Mouse (Mus musculus) thymus, postnatal 36 days (tissue): ENCODE measurements around the gene Zfp9.

Experiments
- DNase-seq, 2 experiments: peaks; one replicate each; pipeline ENCODE4 v3.0.0; 2022; ENCODE audit warnings: mixed read lengths in 2 of 2

Gene Zfp9

DNA sequence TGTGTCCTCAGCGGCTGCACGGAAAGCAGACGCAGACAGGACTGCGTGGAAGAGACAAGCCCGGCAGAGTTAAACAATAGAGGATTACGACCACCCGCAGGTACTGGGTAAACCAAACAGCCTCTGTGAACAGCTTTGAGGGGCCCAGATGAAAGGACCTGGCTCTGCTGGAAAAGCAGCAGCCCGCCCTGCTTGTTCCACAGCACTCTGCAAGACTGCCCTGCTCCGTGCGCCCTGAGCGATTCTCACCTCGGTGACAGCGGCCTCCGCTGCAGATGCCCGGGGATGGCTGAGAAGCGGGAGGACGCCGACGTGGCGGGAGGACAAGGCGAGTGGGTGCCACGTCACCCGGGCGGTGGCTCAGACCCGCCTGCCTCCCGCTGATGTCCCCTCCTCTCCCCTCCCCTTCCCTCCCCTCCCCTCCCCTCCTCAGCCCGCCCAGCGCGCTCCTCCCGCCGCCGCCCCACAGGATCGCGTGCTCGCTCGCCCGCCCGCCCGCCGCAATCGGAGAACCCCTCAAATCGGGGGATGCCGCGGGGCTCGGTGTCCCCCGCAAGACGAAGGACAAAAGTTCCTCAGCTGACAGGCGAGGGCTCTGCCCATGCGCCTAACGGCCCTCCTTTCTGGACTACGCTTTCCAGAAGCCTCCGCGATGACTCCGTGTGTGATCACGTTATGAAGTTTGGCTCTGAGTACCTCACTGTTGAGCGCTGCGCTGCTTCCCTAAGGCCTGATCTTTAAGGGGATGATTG, at the start of gene Zfp9:
TSS of gene Zfp9 (minus strand) at position 364 of the 752 bp plus-strand sequence.
- DNase-seq, result peak; percentile 22 to 31

DNA sequence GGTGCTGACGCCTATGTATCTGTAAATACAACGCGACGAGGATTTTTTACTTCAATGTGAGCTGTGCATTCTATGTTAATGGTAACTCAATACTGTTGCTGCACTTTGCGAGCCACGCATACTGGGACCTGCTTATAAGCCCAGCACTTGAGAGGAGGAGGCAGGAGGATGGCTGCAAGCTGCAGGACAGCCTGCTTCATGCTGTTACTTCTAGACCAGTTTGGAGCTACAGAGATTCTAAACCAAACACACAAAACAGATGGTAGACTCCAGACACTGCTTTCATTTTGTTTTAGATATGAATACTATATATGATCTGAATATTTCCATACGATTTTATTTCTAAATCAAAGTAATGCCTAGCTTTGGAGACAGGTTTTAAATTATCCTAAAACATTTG, 41.5 kb upstream of the Zfp9 start:
- no peak for DNase-seq

DNA sequence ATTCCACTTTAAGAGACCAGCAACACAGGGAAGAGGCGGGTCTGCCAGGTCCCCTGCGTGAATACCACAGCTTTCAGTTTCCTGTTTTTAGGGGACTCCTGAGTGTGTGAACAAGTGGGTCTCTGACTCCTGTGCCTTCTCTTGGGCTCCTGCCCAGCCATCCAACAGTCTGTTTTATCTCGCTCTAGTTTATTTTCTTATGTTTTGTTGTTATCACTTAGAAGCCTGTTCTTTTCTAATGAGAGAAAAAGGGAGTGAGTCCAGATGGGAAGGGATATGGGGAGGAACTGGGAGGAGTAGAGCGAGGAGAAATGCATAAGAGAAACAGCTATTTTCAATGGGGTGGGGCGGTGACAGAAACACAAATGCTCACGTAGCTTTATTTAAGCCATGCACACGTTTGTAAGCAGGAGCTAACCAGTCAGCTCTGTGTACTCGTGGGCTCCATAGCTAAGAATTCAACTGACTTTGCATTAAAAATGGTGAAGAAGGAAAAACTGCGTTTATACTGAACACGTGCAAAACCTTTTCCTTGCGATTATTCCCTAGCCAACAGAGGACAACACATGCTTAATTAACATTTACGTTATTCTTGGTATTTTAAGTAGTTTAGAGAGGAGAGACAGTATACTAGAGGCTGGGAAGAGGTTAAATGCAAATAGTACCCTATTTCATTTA, 34.4 kb upstream of the Zfp9 start:
- no peak for DNase-seq

DNA sequence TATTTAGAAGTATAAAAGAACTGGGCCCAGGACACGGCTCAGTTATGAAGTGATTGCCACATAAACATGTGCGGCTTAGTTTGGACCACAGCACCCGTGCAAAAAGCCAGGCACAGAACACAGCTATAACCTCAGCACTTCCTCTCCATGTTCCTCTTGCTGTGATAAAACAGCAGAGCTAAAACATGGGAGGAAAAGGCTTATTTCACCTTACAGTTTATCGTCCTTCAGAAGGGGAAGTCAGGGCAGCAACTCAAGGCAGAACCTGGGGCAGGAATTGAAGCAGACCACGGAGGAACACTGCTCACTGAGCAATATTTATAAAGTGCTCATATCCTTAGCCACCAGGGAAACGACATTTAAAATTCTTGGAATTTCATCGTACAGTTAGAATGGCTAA, 19.9 kb upstream of the Zfp9 start:
- no peak for DNase-seq

DNA sequence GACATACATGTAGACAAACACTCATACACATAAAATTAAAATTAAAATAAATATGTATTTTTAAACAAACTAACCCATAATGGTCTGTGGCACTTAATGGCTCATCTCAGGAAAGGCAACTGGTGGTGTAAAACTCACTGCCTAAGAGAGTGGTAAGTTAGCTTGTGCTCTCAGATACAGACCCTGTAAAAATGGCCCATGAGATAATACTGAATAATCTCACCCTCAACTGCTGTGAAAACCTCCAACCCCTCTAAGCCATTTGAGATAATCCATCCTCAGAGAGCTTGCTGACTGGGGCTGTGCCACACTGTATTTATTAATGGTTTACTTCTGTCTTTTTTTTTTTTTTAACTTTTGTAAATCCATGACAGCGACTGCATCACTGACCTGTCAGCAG, 3.0 kb upstream of the Zfp9 start:
- no peak for DNase-seq

DNA sequence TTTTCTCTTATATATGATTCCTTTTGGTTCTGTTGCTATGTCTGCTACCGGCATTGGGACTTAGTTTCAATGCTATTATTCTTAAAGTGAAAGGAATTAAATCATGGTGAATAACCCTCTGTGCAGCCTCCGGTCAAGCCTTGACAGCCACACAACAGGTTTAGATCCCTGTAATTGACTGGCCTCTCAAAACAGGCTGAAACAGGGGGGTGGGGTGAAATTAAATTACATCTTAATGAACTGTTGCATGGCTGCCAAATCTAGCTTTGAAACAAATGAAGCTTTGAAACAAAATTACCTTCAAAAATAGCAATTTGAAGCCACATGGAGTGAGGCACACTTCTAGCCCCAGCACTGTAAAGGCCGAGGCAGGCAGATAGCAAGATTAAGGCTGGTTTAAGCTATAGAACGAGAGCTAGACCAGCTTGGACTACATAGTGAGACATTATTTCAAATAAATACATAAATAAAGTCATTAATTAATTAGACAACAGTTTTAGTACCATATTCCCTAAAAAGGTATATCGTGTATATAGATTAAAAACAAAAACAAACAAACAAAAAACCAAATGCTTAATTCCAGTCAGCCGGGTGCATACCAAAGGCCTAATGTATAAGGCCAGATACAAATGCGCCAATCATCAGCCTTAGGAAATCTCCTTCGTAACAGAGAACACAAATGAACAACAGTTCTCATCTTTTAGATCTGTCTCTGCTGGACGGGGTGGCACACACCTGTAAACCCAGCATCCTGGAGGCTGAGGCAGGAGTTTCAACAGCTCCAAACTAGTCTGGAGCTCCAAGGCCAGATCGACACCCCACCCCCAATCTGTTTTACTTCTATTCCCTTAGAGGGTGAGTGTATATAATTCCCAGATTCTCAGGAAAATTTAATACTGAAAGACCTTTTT, 990 bp downstream of the Zfp9 start:
- no peak for DNase-seq

DNA sequence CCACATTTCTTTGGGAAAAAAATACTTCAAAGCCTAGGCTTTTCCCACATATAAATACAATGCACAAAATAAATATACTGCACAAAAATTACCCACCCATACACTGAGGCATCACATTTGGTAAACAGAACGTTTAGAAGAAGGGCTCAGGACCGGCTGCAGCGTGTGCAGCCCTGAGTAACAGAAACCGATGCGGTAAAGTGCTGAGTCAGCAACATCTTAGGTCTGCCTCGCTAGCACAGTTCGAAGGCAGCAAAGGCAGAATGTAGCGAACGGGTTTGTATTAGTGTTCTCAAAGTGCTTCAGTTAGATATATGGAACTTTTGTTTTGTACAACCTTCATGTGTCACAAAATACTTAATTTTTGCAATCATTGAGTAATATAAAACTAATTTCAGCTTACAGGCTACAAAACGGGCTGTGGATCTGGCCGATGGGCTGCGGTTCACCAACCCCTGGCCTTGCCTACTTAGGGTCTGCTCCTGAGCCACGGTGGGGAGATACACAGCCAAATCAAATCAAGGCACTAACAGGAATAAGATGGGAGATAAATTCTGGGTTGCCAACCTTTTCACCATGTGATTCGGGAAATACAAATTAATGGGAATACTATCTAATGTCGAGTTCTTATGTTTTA, 16.9 kb downstream of the Zfp9 start:
- DNase-seq, result no peak

DNA sequence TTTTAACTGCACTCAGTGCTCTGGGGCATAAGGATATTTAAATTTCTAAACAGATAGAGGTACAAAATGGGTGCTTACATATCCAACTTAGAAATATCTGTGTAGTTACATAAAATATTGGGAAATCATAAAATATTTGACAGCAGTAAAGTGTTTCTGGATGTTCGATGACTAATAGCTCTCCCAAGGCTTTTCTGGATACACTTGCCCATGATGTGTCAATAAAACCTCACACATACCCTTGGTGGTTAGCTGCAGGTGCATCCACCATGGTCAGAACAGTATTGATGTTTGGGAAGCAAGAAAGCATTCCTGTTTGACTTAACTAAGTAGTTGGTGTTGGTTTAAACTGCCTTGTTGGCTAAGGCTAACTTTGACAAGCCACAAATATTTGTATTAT, 21.4 kb downstream of the Zfp9 start:
- no peak for DNase-seq

DNA sequence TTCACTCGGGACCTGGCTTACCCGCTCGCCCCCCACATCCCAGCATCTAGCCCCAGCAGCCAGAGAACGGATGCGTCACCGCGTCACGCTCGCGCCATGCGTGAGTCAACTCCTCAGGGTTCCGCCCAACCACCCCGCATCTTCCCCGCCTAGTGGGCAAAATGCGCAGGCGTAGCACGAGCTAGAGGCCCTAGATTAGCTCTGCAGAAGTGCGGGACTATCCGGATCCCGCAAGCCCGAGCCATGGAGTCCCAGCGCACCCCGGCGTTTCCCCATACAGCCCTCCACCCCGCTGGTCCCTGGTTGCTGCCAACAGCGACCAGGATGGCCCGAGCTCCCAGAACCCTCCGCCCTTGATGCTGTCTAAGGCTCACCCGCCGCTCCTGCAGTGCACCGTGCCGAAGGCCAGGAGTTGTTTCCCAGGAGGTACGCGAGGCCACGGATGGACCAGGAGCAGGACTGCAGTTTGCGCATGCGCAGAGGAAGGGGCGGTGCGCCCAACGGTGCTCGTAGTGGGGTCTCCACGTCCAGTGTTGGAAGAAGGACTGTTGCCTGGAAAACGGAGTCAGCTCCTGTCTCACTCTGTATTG, 24.0 kb downstream of the Zfp9 start, which contains the start of gene Zfp248:
TSS of gene Zfp248 (minus strand) at position 487 of the 590 bp plus-strand sequence.
- peak; percentile 80 to 82 for DNase-seq

DNA sequence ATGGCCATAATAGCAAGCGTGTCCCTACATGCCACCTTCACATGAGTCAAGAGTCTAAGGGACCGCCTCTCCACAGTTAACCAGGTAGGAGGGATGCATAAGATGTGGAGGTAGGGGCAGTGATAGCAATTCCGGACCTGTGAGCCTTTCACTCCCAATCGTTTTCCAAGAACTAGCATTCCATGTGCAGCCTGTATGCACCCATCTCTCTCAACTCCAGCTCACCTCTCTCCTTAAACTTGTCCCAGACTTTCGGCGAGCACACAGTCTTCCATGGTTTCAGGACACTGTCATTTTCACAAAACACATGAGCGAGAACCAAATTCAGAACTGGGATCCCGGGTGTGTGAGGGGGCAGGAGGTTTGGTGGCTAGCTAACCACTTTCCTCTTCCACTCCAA, 24.7 kb downstream of the Zfp9 start:
- DNase-seq, result no peak

DNA sequence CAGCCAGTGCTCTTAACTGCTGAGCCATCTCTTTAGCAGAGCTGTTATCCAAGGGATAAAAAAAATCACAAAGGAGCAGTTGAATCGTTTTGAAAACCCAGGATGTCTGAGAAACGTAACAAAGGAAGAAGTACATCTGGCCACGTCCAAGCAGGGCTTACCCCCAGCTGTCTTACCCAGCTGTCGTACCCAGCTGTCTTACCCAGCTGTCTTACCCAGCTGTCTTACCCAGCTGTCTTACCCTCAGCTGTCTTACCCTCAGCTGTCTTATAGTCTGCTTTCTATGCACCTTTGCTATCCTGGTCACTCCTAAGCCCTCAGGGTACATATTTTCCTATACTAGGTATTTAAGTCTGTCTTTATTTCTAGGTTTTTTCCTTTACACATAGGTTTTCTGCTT, 47.6 kb downstream of the Zfp9 start:
- no peak for DNase-seq

DNA sequence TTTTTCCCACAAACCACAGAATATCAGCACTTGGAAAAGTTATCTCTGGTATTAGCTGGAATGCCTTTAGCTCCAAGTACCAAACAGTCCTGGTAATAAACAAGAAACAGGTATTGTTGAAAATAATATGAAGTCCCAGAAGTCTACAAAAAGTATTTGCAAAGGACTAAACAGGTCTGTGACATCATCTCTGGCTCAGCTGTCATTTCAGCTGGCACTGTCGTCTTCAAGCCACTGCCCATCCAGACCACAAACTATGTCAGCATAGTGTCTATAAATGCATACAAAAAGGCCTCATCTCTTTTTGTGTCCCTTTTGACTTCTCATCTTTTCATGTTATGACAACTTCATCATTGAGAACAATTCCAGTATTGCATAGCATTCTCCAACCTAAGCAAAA, 52.5 kb downstream of the Zfp9 start:
- no peak for DNase-seq

DNA sequence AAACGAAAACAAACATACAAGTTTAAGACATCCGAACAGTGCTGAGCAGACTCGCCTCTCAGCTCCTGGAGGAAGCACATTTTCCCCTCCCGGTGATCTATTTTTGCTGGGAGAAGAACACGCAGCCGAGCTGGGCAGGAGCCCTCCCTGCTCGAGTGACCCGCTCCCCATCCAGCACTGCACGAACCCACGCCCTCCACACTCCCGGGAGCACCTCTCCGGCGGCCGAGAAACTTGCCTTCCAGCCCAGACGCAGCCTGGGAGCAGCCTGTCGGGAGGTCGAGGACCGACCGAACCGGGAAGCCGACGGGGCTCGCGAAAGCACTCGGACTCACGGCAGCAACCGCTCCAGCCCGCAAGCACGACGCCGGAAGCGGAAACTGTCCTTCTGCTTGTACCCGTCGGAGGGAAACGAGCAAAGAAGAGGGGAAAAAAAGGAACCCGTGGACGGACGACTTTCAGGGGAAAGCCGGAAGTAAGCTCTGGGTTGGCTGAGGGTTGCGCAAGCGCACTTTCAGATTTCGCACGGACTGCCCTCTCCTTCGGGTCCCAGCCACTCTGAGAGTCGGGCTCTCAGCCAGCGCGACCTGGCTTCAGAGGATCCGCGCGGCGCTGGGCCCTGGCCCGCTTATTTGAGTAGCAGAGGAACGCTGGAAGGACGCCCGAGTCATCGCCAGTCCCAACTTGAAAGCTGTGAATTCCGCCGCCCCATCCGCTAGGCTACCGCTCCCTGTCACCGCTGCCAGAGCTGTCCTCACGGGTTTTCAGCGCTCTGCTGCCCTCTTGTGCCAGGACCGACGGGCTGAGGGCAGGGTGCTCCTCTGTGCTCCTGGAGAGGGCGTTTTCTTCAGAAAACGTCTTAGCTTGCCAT, 59.8 kb downstream of the Zfp9 start, which contains the start of gene Bms1:
TSS of gene Bms1 (minus strand) at position 425 of the 871 bp plus-strand sequence.
- DNase-seq, result peak; percentile 89 to 92
